Mouse (Mus musculus) kidney, adult 8-10 months (tissue): ENCODE measurements at regions not wholly inside any gene's neighbourhood (a gene's known extent, or its start where the extent isn't known, plus 50 kb on each side); places are given as distances from the start of the nearest gene placed in this dataset.

Source experiments
- DNase-seq, 2 experiments: peaks; one replicate each; pipeline ENCODE4 v3.0.0; 2022

- DNase-seq = no peak
These were observed 156.3 kb upstream of the Spred2 start for GRCm38 (mm10) chr11:19767871-19768270.

GRCm38 (mm10) chr11:19768962-19769361 is 155.2 kb upstream of the Spred2 start:
- no peak for DNase-seq

GRCm38 (mm10) chr11:19774010-19774409 is 150.2 kb upstream of the Spred2 start:
- no peak for DNase-seq

- no peak for DNase-seq
These were observed 148.4 kb upstream of the Spred2 start for GRCm38 (mm10) chr11:19775741-19776140.

- DNase-seq = no peak
These were observed 147.5 kb upstream of the Spred2 start for GRCm38 (mm10) chr11:19776473-19777200.

GRCm38 (mm10) chr11:19778191-19778590 is 146.0 kb upstream of the Spred2 start:
- no peak for DNase-seq

- DNase-seq = no peak
These were observed 139.1 kb upstream of the Spred2 start for GRCm38 (mm10) chr11:19785110-19785509.

GRCm38 (mm10) chr11:19796950-19797670 is 127.1 kb upstream of the Spred2 start:
- no peak for DNase-seq

GRCm38 (mm10) chr11:19809359-19809758 is 114.8 kb upstream of the Spred2 start:
- no peak for DNase-seq

GRCm38 (mm10) chr11:19811271-19811991 is 112.7 kb upstream of the Spred2 start:
- no peak for DNase-seq

- no peak for DNase-seq
These were observed 112.0 kb upstream of the Spred2 start for GRCm38 (mm10) chr11:19811992-19812690.

GRCm38 (mm10) chr11:19813549-19813948 is 110.6 kb upstream of the Spred2 start:
- no peak for DNase-seq

- DNase-seq = no peak
These were observed 101.2 kb upstream of the Spred2 start for GRCm38 (mm10) chr11:19822991-19823390.

GRCm38 (mm10) chr11:19823461-19823895 is 100.7 kb upstream of the Spred2 start:
- DNase-seq = peak; percentile 31 to 58

- DNase-seq = no peak
These were observed 97.5 kb upstream of the Spred2 start for GRCm38 (mm10) chr11:19826481-19827185.

GRCm38 (mm10) chr11:19827996-19828395 is 96.2 kb upstream of the Spred2 start:
- DNase-seq = peak; percentile 36 to 38

GRCm38 (mm10) chr11:19828959-19829401 is 95.2 kb upstream of the Spred2 start:
- DNase-seq = peak; percentile 16 to 17

GRCm38 (mm10) chr11:19829564-19830279 is 94.5 kb upstream of the Spred2 start:
- no peak for DNase-seq

GRCm38 (mm10) chr11:19830280-19831062 is 93.7 kb upstream of the Spred2 start:
- peak; percentile 43 to 56 for DNase-seq

GRCm38 (mm10) chr11:19834561-19834960 is 89.6 kb upstream of the Spred2 start:
- no peak for DNase-seq
